Mouse (Mus musculus): ENCODE measurements at regions not wholly inside any gene's neighbourhood (a gene's known extent, or its start where the extent isn't known, plus 50 kb on each side); places are given as distances from the start of the nearest gene placed in this dataset.
A peak's percentile ranks its signal among the peaks of the same experiment; 100 is the strongest.

DNA sequence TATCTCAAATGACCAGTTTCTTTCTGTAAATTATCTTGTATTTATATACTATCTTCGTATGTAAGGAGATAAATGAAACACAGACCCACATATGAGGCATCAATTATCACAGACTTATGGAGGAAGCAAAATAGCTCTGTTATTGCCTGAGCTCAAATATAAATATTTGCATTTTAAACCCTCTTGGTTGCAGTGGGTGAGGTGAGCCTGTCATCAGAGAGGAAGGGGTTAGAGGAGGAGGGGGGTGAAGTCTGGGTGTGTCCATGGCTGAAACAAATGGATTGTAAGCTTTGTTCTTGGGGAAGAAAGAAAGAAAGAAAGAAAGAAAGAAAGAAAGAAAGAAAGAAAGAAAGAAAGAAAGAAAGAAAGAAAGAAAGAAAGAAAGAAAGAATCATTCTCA is 265.5 kb downstream of the Meis1 start:
- Histone ChIP-seq H3K27me3 (ENCODE audit: control insufficient read depth, insufficient read depth, low read length) (no peaks in the 10 kb centered on the region), H3K4me3 (ENCODE audit: low read depth, low read length) (no peak overlapping the region), H3K9ac (replicated peaks; ENCODE audit: low read depth, low read length) (no peak overlapping the region), H3K27ac (ENCODE audit: low read length) (peak overlapping the region; percentile 96), H3K4me1 (ENCODE audit: control insufficient read depth, insufficient read depth, low read length) (peaks cover 45% of the 10 kb centered on the region), H3K4me2 (replicated peaks; ENCODE audit: low read depth, low read length) (peak overlapping the region; percentile 31; the same call in 1 of the 2 replicates), H3K9me3 (ENCODE audit: control insufficient read depth, low read depth, low read length) (no peaks in the 10 kb centered on the region), H3K36me3 (ENCODE audit: control insufficient read depth, insufficient read depth, low read length) (no peaks in the 10 kb centered on the region)
- 0 out of 2 replicates have a peak, but pooled peaks have one; percentile 10 for ATAC-seq (ENCODE audit: insufficient number of reproducible peaks, insufficient read depth, low FRiP score, low read depth)
- WGBS, result 15% methylated on average over 1 of the region's 1 CpGs

GRCm38 (mm10) chr11:18752512-18752911 is 266.3 kb downstream of the Meis1 start:
- Histone ChIP-seq H3K4me1 (ENCODE audit: control insufficient read depth, insufficient read depth, low read length) (peaks cover 52% of the 10 kb centered on the region), H3K27me3 (ENCODE audit: control insufficient read depth, insufficient read depth, low read length) (no peaks in the 10 kb centered on the region), H3K4me2 (replicated peaks; ENCODE audit: low read depth, low read length) (peak overlapping the region; percentile 13), H3K36me3 (ENCODE audit: control insufficient read depth, insufficient read depth, low read length) (no peaks in the 10 kb centered on the region), H3K4me3 (ENCODE audit: low read depth, low read length) (no peak overlapping the region), H3K9me3 (ENCODE audit: control insufficient read depth, low read depth, low read length) (no peaks in the 10 kb centered on the region), H3K27ac (ENCODE audit: low read length) (peak overlapping the region; percentile 93), H3K9ac (replicated peaks; ENCODE audit: low read depth, low read length) (no peak overlapping the region)
- no peak for ATAC-seq (ENCODE audit: insufficient number of reproducible peaks, insufficient read depth, low FRiP score, low read depth)
- WGBS, result 32% methylated on average over 2 of the region's 2 CpGs

DNA sequence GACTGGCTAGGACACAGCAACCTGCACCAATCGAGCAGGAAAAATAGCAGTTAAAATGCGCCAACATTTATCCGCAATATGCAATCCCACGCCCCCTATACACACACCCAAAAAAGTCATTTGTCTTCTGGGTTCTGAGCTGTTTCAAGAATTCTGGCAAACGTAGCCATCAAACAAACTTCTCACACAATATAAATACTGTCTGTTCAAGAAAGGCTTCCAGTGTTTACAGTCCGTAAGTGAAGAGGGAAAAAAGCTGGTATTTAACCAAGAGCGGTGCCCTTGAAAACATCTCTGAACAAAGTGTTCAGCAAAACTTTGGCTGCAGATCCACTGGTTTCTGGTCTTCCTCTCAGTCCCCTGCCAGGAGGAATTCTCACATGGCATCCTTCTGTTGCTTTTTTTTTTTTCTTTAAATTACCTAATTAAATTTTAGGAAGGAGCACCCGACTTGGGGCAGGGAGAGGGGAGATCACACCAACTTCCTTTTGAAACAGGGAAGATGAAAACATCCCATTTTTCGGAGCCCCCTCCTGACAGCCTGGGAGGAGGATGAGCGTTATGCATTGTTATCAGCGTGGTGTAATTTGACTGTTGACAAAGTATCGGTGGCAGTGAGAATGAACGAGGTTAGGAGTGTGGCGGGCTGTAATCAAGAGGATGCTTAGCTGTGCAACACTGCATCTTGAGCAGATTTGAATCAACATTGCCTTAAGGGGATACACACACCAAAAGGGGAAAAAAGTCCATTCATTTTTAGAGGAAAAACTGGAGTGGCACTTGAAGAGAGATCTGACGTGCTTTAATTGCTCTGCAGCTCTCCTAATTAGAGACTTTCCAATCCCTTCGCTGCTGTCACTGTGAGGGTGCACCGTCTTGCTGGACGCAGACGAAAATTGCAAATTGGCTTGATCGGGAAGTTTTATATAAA is 267.6 kb downstream of the Meis1 start:
- peak overlapping the region; percentile 19 for H3K4me3 ChIP-seq (ENCODE audit: low read depth, low read length)
- no peaks in the 10 kb centered on the region for H3K9me3 ChIP-seq (ENCODE audit: control insufficient read depth, low read depth, low read length)
- no peaks in the 10 kb centered on the region for H3K36me3 ChIP-seq (ENCODE audit: control insufficient read depth, insufficient read depth, low read length)
- 0 out of 2 replicates have a peak, but pooled peaks have one; percentile 21 for ATAC-seq (ENCODE audit: insufficient number of reproducible peaks, insufficient read depth, low FRiP score, low read depth)
- WGBS, result 8% methylated on average over 20 of the region's 20 CpGs
- peak overlapping the region; percentile 48 for H3K4me2 ChIP-seq (replicated peaks; ENCODE audit: low read depth, low read length)
- peak overlapping the region; percentile 34; the same call in 1 of the 2 replicates for H3K9ac ChIP-seq (replicated peaks; ENCODE audit: low read depth, low read length)
- H3K4me1 ChIP-seq (ENCODE audit: control insufficient read depth, insufficient read depth, low read length), result peaks cover 59% of the 10 kb centered on the region
- peak overlapping the region; percentile 93 for H3K27ac ChIP-seq (ENCODE audit: low read length)
- no peaks in the 10 kb centered on the region for H3K27me3 ChIP-seq (ENCODE audit: control insufficient read depth, insufficient read depth, low read length)

DNA sequence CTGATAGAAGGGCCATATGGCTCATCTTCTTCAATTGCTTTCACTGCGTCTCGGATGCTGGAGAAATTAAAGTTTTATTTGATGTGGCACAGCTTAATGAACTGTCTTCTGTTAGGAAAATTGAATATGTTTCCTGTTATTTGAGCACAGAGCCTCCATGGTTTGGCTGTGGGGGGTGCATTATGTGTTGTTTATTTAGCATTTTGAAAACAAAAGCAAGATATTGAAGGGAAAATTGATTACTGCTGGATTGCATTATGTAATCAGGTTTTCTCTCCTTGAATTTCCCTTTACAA is 268.8 kb downstream of the Meis1 start:
- 24% methylated on average over 2 of the region's 2 CpGs for WGBS
- ATAC-seq (ENCODE audit: insufficient number of reproducible peaks, insufficient read depth, low FRiP score, low read depth), result no peak
- peak overlapping the region; percentile 93 for H3K27ac ChIP-seq (ENCODE audit: low read length)
- peaks cover 61% of the 10 kb centered on the region for H3K4me1 ChIP-seq (ENCODE audit: control insufficient read depth, insufficient read depth, low read length)
- no peaks in the 10 kb centered on the region for H3K36me3 ChIP-seq (ENCODE audit: control insufficient read depth, insufficient read depth, low read length)
- no peak overlapping the region for H3K4me3 ChIP-seq (ENCODE audit: low read depth, low read length)
- no peaks in the 10 kb centered on the region for H3K9me3 ChIP-seq (ENCODE audit: control insufficient read depth, low read depth, low read length)
- H3K27me3 ChIP-seq (ENCODE audit: control insufficient read depth, insufficient read depth, low read length), result no peaks in the 10 kb centered on the region
- peak overlapping the region; percentile 32 for H3K4me2 ChIP-seq (replicated peaks; ENCODE audit: low read depth, low read length)
- H3K9ac ChIP-seq (replicated peaks; ENCODE audit: low read depth, low read length), result no peak overlapping the region; the same call in 1 of the 2 replicates

DNA sequence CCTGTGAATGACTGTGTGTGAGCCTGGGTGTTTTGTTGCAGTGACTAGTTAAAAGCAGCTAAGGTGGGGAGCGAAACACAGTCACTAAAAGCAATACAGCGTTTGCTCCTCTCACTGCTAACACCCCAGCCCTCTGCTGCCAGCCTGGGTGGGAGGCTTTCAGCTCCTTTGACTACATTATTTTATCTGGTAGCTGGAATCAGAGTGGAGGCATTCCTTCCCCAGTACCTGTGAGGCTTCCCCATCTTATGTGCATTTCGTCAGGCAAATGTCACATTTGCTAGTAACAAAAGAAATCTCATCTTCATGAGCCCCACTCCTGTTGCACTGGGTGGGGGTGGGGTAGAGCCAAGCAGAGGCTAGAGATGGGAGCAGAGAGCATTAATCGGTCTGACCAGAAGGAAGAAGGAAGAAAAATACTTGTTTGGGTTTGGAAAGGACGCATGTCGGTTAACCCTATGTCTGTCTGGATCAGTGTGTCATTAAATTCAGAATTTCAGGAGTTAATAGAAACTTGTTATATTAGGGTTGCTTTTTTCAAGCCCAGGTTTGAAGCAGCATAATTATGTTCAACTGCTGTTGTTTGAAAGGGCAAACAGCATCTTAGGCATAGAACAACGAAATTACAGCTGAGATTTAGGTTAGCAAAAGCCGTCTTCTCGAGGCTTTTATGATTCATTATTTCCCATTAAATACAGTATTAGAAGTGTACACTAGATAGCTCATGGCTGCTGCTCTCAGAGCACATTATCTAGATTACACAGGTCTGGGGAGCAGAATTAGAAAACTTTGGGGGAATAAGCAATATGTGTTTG is 269.3 kb downstream of the Meis1 start:
- H3K4me1 ChIP-seq (ENCODE audit: control insufficient read depth, insufficient read depth, low read length), result peaks cover 61% of the 10 kb centered on the region
- WGBS, result 12% methylated on average over 9 of the region's 9 CpGs
- peak overlapping the region; percentile 93 for H3K27ac ChIP-seq (ENCODE audit: low read length)
- no peak for ATAC-seq (ENCODE audit: insufficient number of reproducible peaks, insufficient read depth, low FRiP score, low read depth)
- peak overlapping the region; percentile 32 for H3K4me2 ChIP-seq (replicated peaks; ENCODE audit: low read depth, low read length)
- no peaks in the 10 kb centered on the region for H3K36me3 ChIP-seq (ENCODE audit: control insufficient read depth, insufficient read depth, low read length)
- no peak overlapping the region; the same call in 1 of the 2 replicates for H3K9ac ChIP-seq (replicated peaks; ENCODE audit: low read depth, low read length)
- H3K27me3 ChIP-seq (ENCODE audit: control insufficient read depth, insufficient read depth, low read length), result no peaks in the 10 kb centered on the region
- no peaks in the 10 kb centered on the region for H3K9me3 ChIP-seq (ENCODE audit: control insufficient read depth, low read depth, low read length)
- H3K4me3 ChIP-seq (ENCODE audit: low read depth, low read length), result no peak overlapping the region

DNA sequence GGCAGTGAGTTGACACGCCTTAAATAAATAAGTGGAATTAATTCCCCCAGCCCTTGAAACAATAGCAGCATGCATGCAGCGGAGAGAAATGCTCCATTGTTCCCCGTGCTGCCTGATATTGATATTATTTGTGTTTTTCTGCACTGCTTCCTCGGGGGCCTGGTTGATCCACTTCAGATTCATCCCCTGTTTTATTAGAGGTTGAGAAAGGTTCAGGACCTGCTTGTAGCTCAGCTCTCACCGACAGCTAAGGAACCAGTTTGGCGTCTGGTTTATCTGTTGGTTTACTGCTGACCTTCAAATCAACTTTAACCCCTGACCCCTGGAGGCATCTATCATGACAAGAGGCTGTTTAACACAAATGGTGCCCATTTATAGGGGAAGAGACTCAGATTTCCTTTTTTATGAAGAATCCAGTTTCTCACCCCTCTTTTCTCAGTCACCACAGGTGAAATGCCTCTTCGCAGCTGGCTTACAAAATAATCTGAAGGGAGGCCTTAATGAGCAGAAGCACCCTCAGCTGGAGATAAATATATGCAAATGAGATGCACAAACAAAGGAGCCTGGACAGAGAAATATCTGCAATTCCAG is 270.8 kb downstream of the Meis1 start:
- peak overlapping the region; percentile 2; the same call in 1 of the 2 replicates for H3K4me2 ChIP-seq (replicated peaks; ENCODE audit: low read depth, low read length)
- peaks cover 54% of the 10 kb centered on the region for H3K4me1 ChIP-seq (ENCODE audit: control insufficient read depth, insufficient read depth, low read length)
- peak overlapping the region; percentile 93 for H3K27ac ChIP-seq (ENCODE audit: low read length)
- 0 out of 2 replicates have a peak, but pooled peaks have one; percentile 20 for ATAC-seq (ENCODE audit: insufficient number of reproducible peaks, insufficient read depth, low FRiP score, low read depth)
- H3K27me3 ChIP-seq (ENCODE audit: control insufficient read depth, insufficient read depth, low read length), result no peaks in the 10 kb centered on the region
- H3K9ac ChIP-seq (replicated peaks; ENCODE audit: low read depth, low read length), result 0 out of 2 replicates have a peak overlapping the region, but pooled peaks have one; percentile 33
- no peaks in the 10 kb centered on the region for H3K9me3 ChIP-seq (ENCODE audit: control insufficient read depth, low read depth, low read length)
- H3K4me3 ChIP-seq (ENCODE audit: low read depth, low read length), result no peak overlapping the region
- WGBS, result 10% methylated on average over 7 of the region's 7 CpGs
- H3K36me3 ChIP-seq (ENCODE audit: control insufficient read depth, insufficient read depth, low read length), result no peaks in the 10 kb centered on the region

- Histone ChIP-seq H3K27ac (ENCODE audit: low read length) (peak overlapping the region; percentile 93), H3K4me1 (ENCODE audit: control insufficient read depth, insufficient read depth, low read length) (peaks cover 50% of the 10 kb centered on the region), H3K36me3 (ENCODE audit: control insufficient read depth, insufficient read depth, low read length) (no peaks in the 10 kb centered on the region), H3K9me3 (ENCODE audit: control insufficient read depth, low read depth, low read length) (no peaks in the 10 kb centered on the region), H3K4me3 (ENCODE audit: low read depth, low read length) (no peak overlapping the region), H3K4me2 (replicated peaks; ENCODE audit: low read depth, low read length) (peak overlapping the region; percentile 2; the same call in 1 of the 2 replicates), H3K27me3 (ENCODE audit: control insufficient read depth, insufficient read depth, low read length) (no peaks in the 10 kb centered on the region), H3K9ac (replicated peaks; ENCODE audit: low read depth, low read length) (no peak overlapping the region)
- ATAC-seq (ENCODE audit: insufficient number of reproducible peaks, insufficient read depth, low FRiP score, low read depth), result no peak
- 21% methylated on average over 9 of the region's 9 CpGs for WGBS
Observed at GRCm38 (mm10) chr11:18747361-18747760, 271.4 kb downstream of the Meis1 start.

- peak overlapping the region; percentile 17 for H3K4me2 ChIP-seq (replicated peaks; ENCODE audit: low read depth, low read length)
- no peak overlapping the region for H3K9ac ChIP-seq (replicated peaks; ENCODE audit: low read depth, low read length)
- H3K27ac ChIP-seq (ENCODE audit: low read length), result peak overlapping the region; percentile 93
- H3K4me3 ChIP-seq (ENCODE audit: low read depth, low read length), result no peak overlapping the region
- 50% methylated on average over 5 of the region's 5 CpGs for WGBS
- H3K27me3 ChIP-seq (ENCODE audit: control insufficient read depth, insufficient read depth, low read length), result no peaks in the 10 kb centered on the region
- H3K4me1 ChIP-seq (ENCODE audit: control insufficient read depth, insufficient read depth, low read length), result peaks cover 46% of the 10 kb centered on the region
- H3K9me3 ChIP-seq (ENCODE audit: control insufficient read depth, low read depth, low read length), result no peaks in the 10 kb centered on the region
- no peaks in the 10 kb centered on the region for H3K36me3 ChIP-seq (ENCODE audit: control insufficient read depth, insufficient read depth, low read length)
- ATAC-seq (ENCODE audit: insufficient number of reproducible peaks, insufficient read depth, low FRiP score, low read depth), result no peak
Observed at GRCm38 (mm10) chr11:18746486-18746885, 272.3 kb downstream of the Meis1 start.
